Mouse (Mus musculus): ENCODE data around the gene Ptprn2. TPM values are rescaled to one million over a fixed set of nuclear protein-coding genes. Genes with fewer than 3 reads are reported as not detected.
"Not testable (repeated sequence)": the region's sequence is repeated elsewhere in the genome, so short reads cannot be mapped to it uniquely, and the experiment has no call there.

Gene Ptprn2
- polyA plus RNA-seq, 1 experiment: 0.40 TPM

DNA sequence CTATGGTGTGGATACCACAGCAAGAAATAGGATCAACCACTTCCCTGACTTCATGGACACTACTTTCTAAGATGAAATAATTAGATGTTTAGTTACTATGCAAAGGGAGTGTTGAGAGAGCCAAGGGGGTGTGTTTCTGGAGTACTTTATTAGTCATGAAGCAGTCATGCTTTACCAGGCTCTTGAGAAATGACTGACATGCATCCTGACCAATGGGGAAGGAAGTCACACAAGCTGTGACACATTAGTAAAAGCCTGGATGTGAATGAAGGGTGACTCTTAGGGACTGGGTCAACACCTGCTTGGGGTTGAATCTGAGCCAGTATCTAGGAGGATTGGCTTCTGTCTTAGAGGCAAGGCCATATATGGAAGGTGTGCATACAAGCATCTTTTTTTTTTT, 67.8 kb downstream of the Ptprn2 start:
- Histone ChIP-seq H3K27me3 (ENCODE audit: control insufficient read depth, insufficient read depth, low read length) (no peaks in the 10 kb centered on the region), H3K4me1 (ENCODE audit: control insufficient read depth, insufficient read depth, low read length) (no peaks in the 10 kb centered on the region), H3K27ac (ENCODE audit: control insufficient read depth, insufficient read depth, low read depth, low read length) (no peak overlapping the region), H3K4me3 (ENCODE audit: control insufficient read depth, low read depth, low read length) (no peak overlapping the region), H3K36me3 (ENCODE audit: control insufficient read depth, insufficient read depth, low read length) (no peaks in the 10 kb centered on the region)
- TF ChIP-seq CTCF (IDR thresholded peaks at IDR 0.05; ENCODE audit: control insufficient read depth, insufficient read depth, insufficient replicate concordance, low read depth, low read length): no peak
- no peak for TF ChIP-seq POLR2A (IDR thresholded peaks at IDR 0.05; ENCODE audit: control insufficient read depth, low read depth, low read length)

DNA sequence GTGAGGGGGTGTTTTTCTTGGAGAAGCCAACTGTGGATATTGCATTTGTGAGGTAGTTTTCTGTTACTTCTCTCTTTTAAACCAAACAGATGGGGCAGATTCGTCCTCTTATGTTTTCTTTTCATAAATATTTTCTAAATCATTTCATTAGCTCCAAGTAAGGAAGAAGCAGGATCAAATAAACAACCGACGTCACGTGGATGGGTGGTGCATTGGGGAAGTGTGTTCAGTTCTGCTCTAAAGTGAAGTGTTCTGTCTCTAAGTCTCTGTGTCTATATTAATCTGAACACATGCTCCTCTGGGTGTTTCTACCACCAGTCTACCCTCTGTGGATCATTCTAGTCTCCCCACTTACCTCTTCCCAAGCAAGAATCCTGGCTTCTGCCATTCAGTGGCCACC, 70.4 kb downstream of the Ptprn2 start:
- Histone ChIP-seq H3K4me3 (ENCODE audit: control insufficient read depth, low read depth, low read length) (no peak overlapping the region), H3K27me3 (ENCODE audit: control insufficient read depth, insufficient read depth, low read length) (no peaks in the 10 kb centered on the region), H3K36me3 (ENCODE audit: control insufficient read depth, insufficient read depth, low read length) (no peaks in the 10 kb centered on the region), H3K4me1 (ENCODE audit: control insufficient read depth, insufficient read depth, low read length) (no peaks in the 10 kb centered on the region), H3K27ac (ENCODE audit: control insufficient read depth, insufficient read depth, low read depth, low read length) (no peak overlapping the region)
- no peak for TF ChIP-seq POLR2A (IDR thresholded peaks at IDR 0.05; ENCODE audit: control insufficient read depth, low read depth, low read length)
- no peak for TF ChIP-seq CTCF (IDR thresholded peaks at IDR 0.05; ENCODE audit: control insufficient read depth, insufficient read depth, insufficient replicate concordance, low read depth, low read length)

DNA sequence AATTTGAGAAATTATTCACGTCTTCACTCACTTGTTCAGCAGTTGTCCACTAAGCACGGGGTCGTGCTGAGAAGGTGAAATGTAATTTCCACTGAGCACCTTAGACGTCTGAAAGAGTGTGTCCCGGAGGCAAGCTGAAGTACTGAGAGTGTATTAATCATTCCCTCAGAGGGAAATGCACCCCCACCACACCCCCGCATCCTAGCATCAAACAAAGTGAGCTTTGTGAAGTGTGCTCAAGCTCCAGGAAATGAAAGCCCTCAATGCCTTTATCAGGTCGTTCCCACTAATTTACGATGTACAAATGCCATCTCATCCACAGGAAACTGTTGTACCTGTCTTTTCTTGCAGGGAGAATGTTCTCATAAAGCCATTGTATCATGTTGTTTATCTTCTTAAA, 78.9 kb downstream of the Ptprn2 start:
- Histone ChIP-seq H3K4me3 (ENCODE audit: control insufficient read depth, low read depth, low read length) (no peak overlapping the region), H3K36me3 (ENCODE audit: control insufficient read depth, insufficient read depth, low read length) (no peaks in the 10 kb centered on the region), H3K27ac (ENCODE audit: control insufficient read depth, insufficient read depth, low read depth, low read length) (no peak overlapping the region), H3K27me3 (ENCODE audit: control insufficient read depth, insufficient read depth, low read length) (no peaks in the 10 kb centered on the region), H3K4me1 (ENCODE audit: control insufficient read depth, insufficient read depth, low read length) (no peaks in the 10 kb centered on the region)
- no peak for TF ChIP-seq POLR2A (IDR thresholded peaks at IDR 0.05; ENCODE audit: control insufficient read depth, low read depth, low read length)
- no peak for TF ChIP-seq CTCF (IDR thresholded peaks at IDR 0.05; ENCODE audit: control insufficient read depth, insufficient read depth, insufficient replicate concordance, low read depth, low read length)

DNA sequence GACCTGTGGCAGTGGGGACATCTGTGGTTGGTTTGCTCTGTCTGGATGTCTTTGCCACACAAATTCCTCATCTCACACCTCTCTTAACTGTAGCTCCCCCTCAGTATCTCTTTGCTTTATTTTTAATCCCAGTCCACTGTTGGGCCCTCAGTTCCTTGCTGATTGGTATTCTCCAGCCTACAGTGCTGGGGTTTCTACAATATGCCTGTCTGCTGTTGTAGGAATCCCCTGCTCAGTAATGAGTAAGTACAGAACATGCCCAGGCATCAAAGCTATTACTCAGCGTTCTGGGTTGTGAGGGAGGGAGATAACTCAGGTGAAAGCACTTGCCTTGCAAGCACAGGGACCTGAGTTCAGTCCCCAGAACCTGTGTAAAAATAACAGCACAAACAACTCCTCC, 81.2 kb downstream of the Ptprn2 start:
- Histone ChIP-seq H3K27me3 (ENCODE audit: control insufficient read depth, insufficient read depth, low read length) (no peaks in the 10 kb centered on the region), H3K27ac (ENCODE audit: control insufficient read depth, insufficient read depth, low read depth, low read length) (no peak overlapping the region), H3K4me1 (ENCODE audit: control insufficient read depth, insufficient read depth, low read length) (no peaks in the 10 kb centered on the region), H3K4me3 (ENCODE audit: control insufficient read depth, low read depth, low read length) (no peak overlapping the region), H3K36me3 (ENCODE audit: control insufficient read depth, insufficient read depth, low read length) (no peaks in the 10 kb centered on the region)
- TF ChIP-seq POLR2A (IDR thresholded peaks at IDR 0.05; ENCODE audit: control insufficient read depth, low read depth, low read length): no peak
- no peak for TF ChIP-seq CTCF (IDR thresholded peaks at IDR 0.05; ENCODE audit: control insufficient read depth, insufficient read depth, insufficient replicate concordance, low read depth, low read length)

DNA sequence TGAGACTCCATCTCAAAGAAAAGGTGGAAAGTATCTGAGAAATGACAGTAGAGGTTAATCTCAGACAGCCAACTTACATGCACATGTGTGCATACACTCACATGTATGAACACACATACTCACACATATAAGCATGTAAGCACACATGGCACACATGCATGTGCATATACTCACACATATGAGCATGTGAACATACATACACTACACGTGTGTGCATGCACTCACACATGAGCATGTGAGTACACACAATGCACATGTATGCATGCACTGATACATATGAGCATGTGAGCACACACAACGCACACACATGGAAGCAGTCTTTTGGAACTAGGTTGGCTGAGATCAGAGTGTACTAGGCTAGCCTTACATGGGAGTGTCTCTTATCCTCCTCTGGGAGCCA, 81.7 kb downstream of the Ptprn2 start:
- H3K4me3 ChIP-seq (ENCODE audit: control insufficient read depth, low read depth, low read length): no peak overlapping the region
- H3K36me3 ChIP-seq (ENCODE audit: control insufficient read depth, insufficient read depth, low read length): no peaks in the 10 kb centered on the region
- H3K4me1 ChIP-seq (ENCODE audit: control insufficient read depth, insufficient read depth, low read length): no peaks in the 10 kb centered on the region
- H3K27me3 ChIP-seq (ENCODE audit: control insufficient read depth, insufficient read depth, low read length): no peaks in the 10 kb centered on the region
- no peak overlapping the region for H3K27ac ChIP-seq (ENCODE audit: control insufficient read depth, insufficient read depth, low read depth, low read length)
- TF ChIP-seq POLR2A (IDR thresholded peaks at IDR 0.05; ENCODE audit: control insufficient read depth, low read depth, low read length) (no peak), CTCF (IDR thresholded peaks at IDR 0.05; ENCODE audit: control insufficient read depth, insufficient read depth, insufficient replicate concordance, low read depth, low read length) (no peak)

DNA sequence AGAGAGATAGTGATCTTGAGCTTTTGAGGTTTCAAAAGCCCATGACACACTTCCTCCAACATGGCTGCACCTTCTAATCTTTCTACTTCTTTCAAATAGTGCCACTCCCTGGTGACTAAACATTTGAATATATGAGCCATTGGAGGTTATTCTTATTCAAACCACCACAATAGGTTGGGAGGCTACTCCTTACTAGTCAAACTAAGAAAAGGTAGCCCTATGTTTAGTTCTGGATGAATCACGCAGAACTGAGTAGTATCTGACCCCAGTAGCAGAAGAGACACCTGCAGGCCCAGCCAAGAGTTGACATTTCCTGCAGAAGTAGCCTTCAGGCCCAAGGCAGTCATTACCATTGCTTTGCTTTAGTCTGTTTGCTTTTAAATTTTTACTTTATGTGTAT, 84.0 kb downstream of the Ptprn2 start:
- H3K27me3 ChIP-seq (ENCODE audit: control insufficient read depth, insufficient read depth, low read length): no peaks in the 10 kb centered on the region
- no peak for TF ChIP-seq CTCF (IDR thresholded peaks at IDR 0.05; ENCODE audit: control insufficient read depth, insufficient read depth, insufficient replicate concordance, low read depth, low read length)
- no peak for TF ChIP-seq POLR2A (IDR thresholded peaks at IDR 0.05; ENCODE audit: control insufficient read depth, low read depth, low read length)
- no peak overlapping the region for H3K4me3 ChIP-seq (ENCODE audit: control insufficient read depth, low read depth, low read length)
- no peaks in the 10 kb centered on the region for H3K36me3 ChIP-seq (ENCODE audit: control insufficient read depth, insufficient read depth, low read length)
- no peaks in the 10 kb centered on the region for H3K4me1 ChIP-seq (ENCODE audit: control insufficient read depth, insufficient read depth, low read length)
- no peak overlapping the region for H3K27ac ChIP-seq (ENCODE audit: control insufficient read depth, insufficient read depth, low read depth, low read length)

DNA sequence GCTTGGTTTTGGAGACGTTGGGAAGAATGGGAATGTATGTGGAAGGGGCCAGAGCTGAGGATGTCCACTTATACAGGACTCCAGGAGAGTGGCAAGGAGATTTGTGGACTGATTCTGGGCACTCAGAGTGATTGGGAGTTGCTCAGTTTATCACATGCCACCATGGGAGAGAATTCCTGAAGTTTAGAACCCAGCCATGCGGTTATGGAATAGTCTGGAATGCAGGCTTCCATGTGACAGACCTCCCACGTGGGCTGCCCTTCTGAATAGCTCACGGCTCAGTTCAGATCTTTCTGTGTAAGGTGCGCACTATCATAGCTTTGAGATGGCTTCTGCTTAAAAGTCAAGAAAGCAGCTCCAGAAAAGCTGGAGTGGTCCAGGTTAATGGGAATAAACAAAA, 88.6 kb downstream of the Ptprn2 start:
- Histone ChIP-seq H3K4me1 (ENCODE audit: control insufficient read depth, insufficient read depth, low read length) (no peaks in the 10 kb centered on the region), H3K4me3 (ENCODE audit: control insufficient read depth, low read depth, low read length) (no peak overlapping the region), H3K27ac (ENCODE audit: control insufficient read depth, insufficient read depth, low read depth, low read length) (no peak overlapping the region), H3K27me3 (ENCODE audit: control insufficient read depth, insufficient read depth, low read length) (no peaks in the 10 kb centered on the region), H3K36me3 (ENCODE audit: control insufficient read depth, insufficient read depth, low read length) (no peaks in the 10 kb centered on the region)
- no peak for TF ChIP-seq POLR2A (IDR thresholded peaks at IDR 0.05; ENCODE audit: control insufficient read depth, low read depth, low read length)
- TF ChIP-seq CTCF (IDR thresholded peaks at IDR 0.05; ENCODE audit: control insufficient read depth, insufficient read depth, insufficient replicate concordance, low read depth, low read length): no peak

DNA sequence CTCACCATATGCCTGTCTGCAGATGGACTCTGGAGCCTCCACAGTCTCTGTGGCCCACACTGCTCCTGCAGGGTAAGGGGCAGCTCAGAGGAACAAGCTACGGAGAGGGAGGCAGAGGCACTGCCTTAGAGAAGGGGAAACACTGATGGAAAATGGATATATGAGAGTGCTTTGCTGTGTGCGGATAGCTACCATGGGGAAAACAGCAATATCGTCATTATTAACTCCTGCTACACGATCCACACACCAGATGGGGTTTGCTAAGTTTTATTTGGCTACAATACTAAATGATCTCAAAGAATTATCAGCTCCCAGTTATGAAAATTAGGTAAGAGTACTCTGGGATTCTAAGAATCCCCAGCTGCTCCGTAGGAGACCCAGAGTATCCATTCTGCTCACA, 89.2 kb downstream of the Ptprn2 start:
- H3K27ac ChIP-seq (ENCODE audit: control insufficient read depth, insufficient read depth, low read depth, low read length): no peak overlapping the region
- no peak overlapping the region for H3K4me3 ChIP-seq (ENCODE audit: control insufficient read depth, low read depth, low read length)
- no peaks in the 10 kb centered on the region for H3K27me3 ChIP-seq (ENCODE audit: control insufficient read depth, insufficient read depth, low read length)
- H3K4me1 ChIP-seq (ENCODE audit: control insufficient read depth, insufficient read depth, low read length): no peaks in the 10 kb centered on the region
- TF ChIP-seq POLR2A (IDR thresholded peaks at IDR 0.05; ENCODE audit: control insufficient read depth, low read depth, low read length) (no peak), CTCF (IDR thresholded peaks at IDR 0.05; ENCODE audit: control insufficient read depth, insufficient read depth, insufficient replicate concordance, low read depth, low read length) (no peak)
- H3K36me3 ChIP-seq (ENCODE audit: control insufficient read depth, insufficient read depth, low read length): no peaks in the 10 kb centered on the region

DNA sequence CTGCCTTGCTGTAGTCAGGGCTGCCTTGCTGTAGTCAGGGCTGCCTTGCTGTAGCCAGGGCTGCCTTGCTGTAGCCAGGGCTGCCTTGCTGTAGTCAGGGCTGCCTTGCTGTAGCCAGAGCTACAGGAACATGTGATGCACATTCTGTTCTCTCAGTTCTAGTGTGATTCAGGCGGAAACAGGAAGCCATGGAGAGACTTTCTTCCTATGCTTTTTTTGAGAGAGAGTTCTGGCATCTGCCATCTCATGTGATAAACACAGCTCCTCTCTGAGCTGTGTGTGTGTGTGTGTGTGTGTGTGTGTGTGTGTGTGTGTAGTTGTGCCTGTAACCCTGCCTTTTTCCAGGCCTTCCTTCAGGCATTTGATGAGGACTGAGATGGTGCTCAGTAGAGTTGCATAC, 92.4 kb downstream of the Ptprn2 start:
- not testable (repeated sequence) for H3K27me3 ChIP-seq (ENCODE audit: control insufficient read depth, insufficient read depth, low read length); H3K4me3 ChIP-seq (ENCODE audit: control insufficient read depth, low read depth, low read length); H3K4me1 ChIP-seq (ENCODE audit: control insufficient read depth, insufficient read depth, low read length); H3K36me3 ChIP-seq (ENCODE audit: control insufficient read depth, insufficient read depth, low read length); H3K27ac ChIP-seq (ENCODE audit: control insufficient read depth, insufficient read depth, low read depth, low read length)
